Mouse (Mus musculus) common myeloid progenitor, adult 5-6 weeks (primary cell): ENCODE data around the gene Hist1h2bn. TPM values are rescaled to one million over a fixed set of nuclear protein-coding genes. Genes with fewer than 3 reads are reported as not detected.

Experiments used
- ATAC-seq: replicated peaks from 2 replicates; pipeline ENCODE4 v1.8.0; 2016; ENCODE audit warnings: low read depth, mild to moderate bottlenecking, moderate TSS enrichment, inconsistent platforms; ENCODE audit not compliant: poor library complexity, severe bottlenecking
- total RNA-seq: library from RNA; stranded (forward); fragments of 200-1000, 187-1606 nt; gene quantifications from 2 replicates; pipeline ENCODE4 v1.2.3, GENCODE M21; 2017

The Hist1h2bn gene
- total RNA-seq, 1 experiment from 2014 or later = 1,634 TPM

GRCm38 (mm10) chr13:21722993-21723836, 30.7 kb upstream of the Hist1h2bn start:
- no peak for ATAC-seq

GRCm38 (mm10) chr13:21727948-21728572, 25.9 kb upstream of the Hist1h2bn start:
- no peak for ATAC-seq

GRCm38 (mm10) chr13:21729544-21729943, 24.4 kb upstream of the Hist1h2bn start:
- no peak for ATAC-seq

- ATAC-seq = no peak
Measured at GRCm38 (mm10) chr13:21733466-21733865, 20.5 kb upstream of the Hist1h2bn start.

- ATAC-seq = peak; percentile 67
Measured at GRCm38 (mm10) chr13:21734010-21734905, 19.7 kb upstream of the Hist1h2bn start.

GRCm38 (mm10) chr13:21734906-21735767, 18.8 kb upstream of the Hist1h2bn start, which contains the start of gene Hist1h4j:
Gene Hist1h4j, plus strand, starts transcription at chr13:21735064.
- ATAC-seq = peak; percentile 81

GRCm38 (mm10) chr13:21745006-21745405, 8.9 kb upstream of the Hist1h2bn start:
- ATAC-seq = no peak

- ATAC-seq = no peak
Measured at GRCm38 (mm10) chr13:21749387-21750158, 4.3 kb upstream of the Hist1h2bn start.

- peak; percentile 52 for ATAC-seq
Measured at GRCm38 (mm10) chr13:21750159-21751017, 3.5 kb upstream of the Hist1h2bn start, which contains the start of gene Hist1h4k. Gene Hist1h4k, minus strand, starts transcription at chr13:21750505.

GRCm38 (mm10) chr13:21751417-21751816, 2.5 kb upstream of the Hist1h2bn start:
- no peak for ATAC-seq

GRCm38 (mm10) chr13:21751827-21752226, 2.1 kb upstream of the Hist1h2bn start:
- ATAC-seq = no peak

- no peak for ATAC-seq
Measured at GRCm38 (mm10) chr13:21752356-21752755, 1.6 kb upstream of the Hist1h2bn start.

- ATAC-seq = peak; percentile 21; the same call in 1 of the 2 replicates
Measured at GRCm38 (mm10) chr13:21753051-21753523, 836 bp upstream of the Hist1h2bn start.

GRCm38 (mm10) chr13:21754294-21755001, 525 bp downstream of the Hist1h2bn start:
- ATAC-seq = peak; percentile 22

GRCm38 (mm10) chr13:21755707-21756106, 1.8 kb downstream of the Hist1h2bn start:
- ATAC-seq = no peak

- peak; percentile 62 for ATAC-seq
Measured at GRCm38 (mm10) chr13:21778814-21779766, 25.2 kb downstream of the Hist1h2bn start.
